Mouse (Mus musculus) stomach, embryonic 16.5 days (tissue): ENCODE measurements around the gene Ptp4a2. TPM values are rescaled to one million over a fixed set of nuclear protein-coding genes. Genes with fewer than 3 reads are reported as not detected.

Experiments used
- ATAC-seq: fragments of 200-750 bp; cut with Nextera tagmentation; 2 replicates; pipeline ENCODE4 v1.8.0; 2017; ENCODE audit warnings: moderate number of reproducible peaks, moderate TSS enrichment; ENCODE audit not compliant: insufficient read depth, low FRiP score
- H3K27ac ChIP-seq: fragments of 300-500 bp; sonication (generic); 2 replicates; pipeline ENCODE4 v1.5.1; 2014; ENCODE audit warnings: low read length
- H3K27me3 ChIP-seq: fragments of 300-500 bp; sonication (generic); 2 replicates; pipeline ENCODE4 v1.6.1; 2014; ENCODE audit warnings: low read length, control low read depth, mixed read lengths; ENCODE audit not compliant: control insufficient read depth, insufficient read depth
- H3K36me3 ChIP-seq: fragments of 300-500 bp; sonication (generic); 2 replicates; pipeline ENCODE4 v1.6.1; 2014; ENCODE audit warnings: low read length; ENCODE audit not compliant: control insufficient read depth, insufficient read depth
- H3K4me1 ChIP-seq: fragments of 300-500 bp; sonication (generic); 2 replicates; pipeline ENCODE4 v1.6.1; 2014; ENCODE audit warnings: low read length, control low read depth, mixed read lengths; ENCODE audit not compliant: control insufficient read depth, insufficient read depth
- H3K4me2 ChIP-seq: fragments of 300-500 bp; sonication (generic); 2 replicates; pipeline ENCODE4 v1.6.1; 2014; ENCODE audit warnings: low read depth, low read length, mixed read lengths
- H3K4me3 ChIP-seq: fragments of 300-500 bp; sonication (generic); replicated peaks from 2 replicates; pipeline ENCODE4 v1.5.1; 2014; ENCODE audit warnings: mild to moderate bottlenecking, low read length
- H3K9ac ChIP-seq: fragments of 300-500 bp; sonication (generic); 2 replicates; pipeline ENCODE4 v1.6.1; 2014; ENCODE audit warnings: low read length
- H3K9me3 ChIP-seq: fragments of 300-500 bp; sonication (generic); replicated peaks from 2 replicates; pipeline ENCODE4 v1.6.1; 2016; ENCODE audit warnings: low read length, control low read depth; ENCODE audit not compliant: control insufficient read depth
- WGBS: fragments of 180-500 bp; shearing (Covaris S2); extraction: QIAGEN DNeasy Blood & Tissue Kit; methylation state at CpG from one replicate; pipeline ENCODE4 v1.1.7; 2014; 5-methylcytosine and 5-hydroxymethylcytosine counted together
- polyA plus RNA-seq: library from polyadenylated mRNA; unstranded; fragments of >200 nt; fragmentation: Nextera tagmentation; extraction: Ambion mirVana; gene quantifications from 2 replicates; pipeline ENCODE4 v1.2.1, GENCODE M21; 2015

Gene Ptp4a2
- polyA plus RNA-seq, 1 experiment from 2014 or later, result 329 TPM

GRCm38 (mm10) chr4:129781881-129782675 lies 28.9 kb upstream of the Ptp4a2 start:
- Histone ChIP-seq H3K27ac (peak overlapping the region; percentile 29; the same call in 1 of the 2 replicates), H3K9ac (peak overlapping the region; percentile 34; the same call in 1 of the 2 replicates), H3K4me3 (no peak overlapping the region), H3K36me3 (no peaks in the 10 kb centered on the region), H3K4me2 (no peak overlapping the region), H3K9me3 (no peaks in the 10 kb centered on the region), H3K27me3 (no peaks in the 10 kb centered on the region), H3K4me1 (no peaks in the 10 kb centered on the region)
- peak; percentile 61 for ATAC-seq
- WGBS, result 23% methylated on average over 4 of the region's 4 CpGs

GRCm38 (mm10) chr4:129782857-129783331 lies 28.1 kb upstream of the Ptp4a2 start:
- Histone ChIP-seq H3K36me3 (no peaks in the 10 kb centered on the region), H3K9ac (no peak overlapping the region), H3K4me3 (no peak overlapping the region), H3K9me3 (no peaks in the 10 kb centered on the region), H3K27ac (peak overlapping the region; percentile 29; the same call in 1 of the 2 replicates), H3K4me2 (no peak overlapping the region), H3K4me1 (no peaks in the 10 kb centered on the region), H3K27me3 (no peaks in the 10 kb centered on the region)
- WGBS, result 35% methylated on average over 3 of the region's 3 CpGs
- ATAC-seq, result no peak

GRCm38 (mm10) chr4:129783506-129783905 lies 27.5 kb upstream of the Ptp4a2 start:
- Histone ChIP-seq H3K4me1 (no peaks in the 10 kb centered on the region), H3K9ac (no peak overlapping the region), H3K27me3 (no peaks in the 10 kb centered on the region), H3K4me2 (no peak overlapping the region), H3K36me3 (no peaks in the 10 kb centered on the region), H3K9me3 (no peaks in the 10 kb centered on the region), H3K4me3 (no peak overlapping the region), H3K27ac (no peak overlapping the region)
- WGBS, result 81% methylated on average over 5 of the region's 5 CpGs
- no peak for ATAC-seq

GRCm38 (mm10) chr4:129785178-129785577 lies 25.8 kb upstream of the Ptp4a2 start:
- 3% methylated on average over 4 of the region's 4 CpGs for WGBS
- H3K9ac ChIP-seq, result no peak overlapping the region
- H3K9me3 ChIP-seq, result no peaks in the 10 kb centered on the region; the same call in 1 of the 2 replicates
- no peak; the same call in 1 of the 2 replicates for ATAC-seq
- H3K4me2 ChIP-seq, result no peak overlapping the region
- no peaks in the 10 kb centered on the region for H3K27me3 ChIP-seq
- H3K4me3 ChIP-seq, result no peak overlapping the region
- no peaks in the 10 kb centered on the region for H3K4me1 ChIP-seq
- no peak overlapping the region for H3K27ac ChIP-seq
- no peaks in the 10 kb centered on the region for H3K36me3 ChIP-seq

GRCm38 (mm10) chr4:129788693-129789092 lies 22.3 kb upstream of the Ptp4a2 start:
- no peak overlapping the region; the same call in 1 of the 2 replicates for H3K27ac ChIP-seq
- 35% methylated on average over 8 of the region's 8 CpGs for WGBS

GRCm38 (mm10) chr4:129789635-129790034 lies 21.4 kb upstream of the Ptp4a2 start:
- WGBS, result 83% methylated on average over 2 of the region's 2 CpGs
- Histone ChIP-seq H3K9me3 (no peaks in the 10 kb centered on the region; the same call in 1 of the 2 replicates), H3K36me3 (no peaks in the 10 kb centered on the region), H3K4me2 (no peak overlapping the region), H3K9ac (no peak overlapping the region), H3K27ac (no peak overlapping the region), H3K4me1 (peaks cover 11% of the 10 kb centered on the region), H3K4me3 (no peak overlapping the region), H3K27me3 (no peaks in the 10 kb centered on the region)
- ATAC-seq, result no peak

More at GRCm38 (mm10) chr4:129788693-129789092, 22.3 kb upstream of the Ptp4a2 start:
- ATAC-seq, result no peak
- Histone ChIP-seq H3K9ac (no peak overlapping the region), H3K27me3 (no peaks in the 10 kb centered on the region), H3K4me2 (no peak overlapping the region), H3K4me3 (no peak overlapping the region), H3K36me3 (no peaks in the 10 kb centered on the region), H3K9me3 (no peaks in the 10 kb centered on the region; the same call in 1 of the 2 replicates), H3K4me1 (0 out of 2 replicates have a peak, but pooled peaks cover 4% of the 10 kb centered on the region)

- no peak overlapping the region for H3K4me2 ChIP-seq
- H3K4me1 ChIP-seq, result peaks cover 20% of the 10 kb centered on the region
- no peak for ATAC-seq
- H3K27ac ChIP-seq, result no peak overlapping the region
- H3K4me3 ChIP-seq, result no peak overlapping the region
- WGBS, result 79% methylated on average over 3 of the region's 3 CpGs
- no peaks in the 10 kb centered on the region; the same call in 1 of the 2 replicates for H3K9me3 ChIP-seq
- H3K9ac ChIP-seq, result no peak overlapping the region
- no peaks in the 10 kb centered on the region for H3K36me3 ChIP-seq
- H3K27me3 ChIP-seq, result no peaks in the 10 kb centered on the region
Observed at GRCm38 (mm10) chr4:129790475-129790874, 20.5 kb upstream of the Ptp4a2 start.

GRCm38 (mm10) chr4:129791399-129791798 lies 19.6 kb upstream of the Ptp4a2 start:
- H3K9ac ChIP-seq, result no peak overlapping the region

GRCm38 (mm10) chr4:129792666-129793202 lies 18.3 kb upstream of the Ptp4a2 start:
- no peak overlapping the region for H3K4me3 ChIP-seq
- no peaks in the 10 kb centered on the region for H3K27me3 ChIP-seq
- no peak overlapping the region for H3K27ac ChIP-seq
- ATAC-seq, result no peak
- H3K36me3 ChIP-seq, result no peaks in the 10 kb centered on the region
- H3K9me3 ChIP-seq, result no peaks in the 10 kb centered on the region; the same call in 1 of the 2 replicates
- 83% methylated on average over 7 of the region's 7 CpGs for WGBS
- H3K9ac ChIP-seq, result no peak overlapping the region
- H3K4me1 ChIP-seq, result peaks cover 27% of the 10 kb centered on the region
- H3K4me2 ChIP-seq, result no peak overlapping the region

More at GRCm38 (mm10) chr4:129791399-129791798, 19.6 kb upstream of the Ptp4a2 start:
- H3K4me1 ChIP-seq, result peaks cover 27% of the 10 kb centered on the region
- no peaks in the 10 kb centered on the region for H3K27me3 ChIP-seq
- no peaks in the 10 kb centered on the region; the same call in 1 of the 2 replicates for H3K9me3 ChIP-seq
- no peak for ATAC-seq
- no peaks in the 10 kb centered on the region for H3K36me3 ChIP-seq
- no peak overlapping the region for H3K4me2 ChIP-seq
- no peak overlapping the region for H3K27ac ChIP-seq
- no peak overlapping the region for H3K4me3 ChIP-seq
- WGBS, result 46% methylated on average over 1 of the region's 1 CpGs
